Mouse (Mus musculus): ENCODE data around the gene 2410002F23Rik. TPM values are rescaled to one million over a fixed set of nuclear protein-coding genes. Genes with fewer than 3 reads are reported as not detected.
"Not testable (repeated sequence)": the region's sequence is repeated elsewhere in the genome, so short reads cannot be mapped to it uniquely, and the experiment has no call there.

Gene 2410002F23Rik
- polyA plus RNA-seq, 1 experiment from 2014 or later = 206 TPM

DNA sequence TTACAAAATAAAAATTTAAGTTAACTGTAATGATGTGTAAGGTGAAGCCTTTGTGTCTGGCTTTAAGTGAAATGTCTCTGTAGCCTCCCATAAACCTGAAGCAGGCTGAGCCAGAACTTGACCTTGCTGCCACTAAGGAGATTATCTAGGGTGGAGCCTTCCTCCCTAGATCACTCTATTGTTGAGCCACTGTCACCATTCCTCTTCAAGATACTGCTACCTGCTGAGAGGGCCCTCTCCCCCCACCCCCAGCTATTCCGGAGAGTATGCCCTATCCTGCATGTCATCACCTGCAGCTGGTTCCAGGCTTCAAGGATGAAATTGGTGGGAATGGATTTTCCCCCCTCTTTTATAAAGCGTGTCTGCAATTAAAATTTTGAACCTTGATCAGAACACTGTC is 51.0 kb downstream of the 2410002F23Rik start:
- not testable (repeated sequence) for H3K9ac ChIP-seq; H3K4me2 ChIP-seq; ATAC-seq (ENCODE audit: low FRiP score); H3K27me3 ChIP-seq; H3K27ac ChIP-seq; H3K4me1 ChIP-seq (replicated peaks); H3K9me3 ChIP-seq; H3K36me3 ChIP-seq; H3K4me3 ChIP-seq
- 89% methylated on average over 2 of the region's 2 CpGs for WGBS

Other genes starting within 250 kb of the 2410002F23Rik start
- not detected in 2 replicates for gene Klk1b26, start 234.6 kb upstream of the 2410002F23Rik start, polyA plus RNA-seq (2015; fragmentation: Nextera tagmentation; extraction: Ambion mirVana)
- not detected in 2 replicates for gene Klk1b27, start 194.4 kb upstream of the 2410002F23Rik start, polyA plus RNA-seq (2015; fragmentation: Nextera tagmentation; extraction: Ambion mirVana)
- not detected in 2 replicates for gene Klk1b21, start 144.4 kb upstream of the 2410002F23Rik start, polyA plus RNA-seq (2015; fragmentation: Nextera tagmentation; extraction: Ambion mirVana)
- gene Klk1b22, start 134.0 kb upstream of the 2410002F23Rik start, polyA plus RNA-seq (2015; fragmentation: Nextera tagmentation; extraction: Ambion mirVana) = not detected in 2 replicates
- gene Klk1b16, start 110.0 kb upstream of the 2410002F23Rik start, polyA plus RNA-seq (2015; fragmentation: Nextera tagmentation; extraction: Ambion mirVana) = not detected in 2 replicates
- not detected in 2 replicates for gene Klk1b24, start 58.5 kb upstream of the 2410002F23Rik start, polyA plus RNA-seq (2015; fragmentation: Nextera tagmentation; extraction: Ambion mirVana)
- not detected in 2 replicates for gene Klk1b3, start 48.5 kb upstream of the 2410002F23Rik start, polyA plus RNA-seq (2015; fragmentation: Nextera tagmentation; extraction: Ambion mirVana)
- gene Klk1b4, start 39.3 kb upstream of the 2410002F23Rik start, polyA plus RNA-seq (2015; fragmentation: Nextera tagmentation; extraction: Ambion mirVana) = not detected in 2 replicates
- not detected in 2 replicates for gene Klk1b5, start 30.8 kb upstream of the 2410002F23Rik start, polyA plus RNA-seq (2015; fragmentation: Nextera tagmentation; extraction: Ambion mirVana)
- gene Klk1, start 21.4 kb upstream of the 2410002F23Rik start, polyA plus RNA-seq (2015; fragmentation: Nextera tagmentation; extraction: Ambion mirVana) = not detected in 2 replicates
- not detected in 2 replicates for gene Gm36864, start 10.5 kb upstream of the 2410002F23Rik start, polyA plus RNA-seq (2015; fragmentation: Nextera tagmentation; extraction: Ambion mirVana)
- 1.5 and 1.7 TPM in 2 replicates for gene 1700028J19Rik, start within 50 bp of the 2410002F23Rik start, polyA plus RNA-seq (2015; fragmentation: Nextera tagmentation; extraction: Ambion mirVana)
- 0.10 TPM in 1 of 2 replicates, not detected in the other for gene Acp4, start 10.7 kb downstream of the 2410002F23Rik start, polyA plus RNA-seq (2015; fragmentation: Nextera tagmentation; extraction: Ambion mirVana)
- not detected in 2 replicates for gene Gm15517, start 14.7 kb downstream of the 2410002F23Rik start, polyA plus RNA-seq (2015; fragmentation: Nextera tagmentation; extraction: Ambion mirVana)
- gene Clec11a, start 60.2 kb downstream of the 2410002F23Rik start, polyA plus RNA-seq (2015; fragmentation: Nextera tagmentation; extraction: Ambion mirVana) = 3.4 and 3.9 TPM in 2 replicates
- 31.7 and 32.6 TPM in 2 replicates for gene Shank1, start 63.5 kb downstream of the 2410002F23Rik start, polyA plus RNA-seq (2015; fragmentation: Nextera tagmentation; extraction: Ambion mirVana)
- 26.1 and 27.7 TPM in 2 replicates for gene Syt3, start 137.4 kb downstream of the 2410002F23Rik start, polyA plus RNA-seq (2015; fragmentation: Nextera tagmentation; extraction: Ambion mirVana)
- gene 1700008O03Rik, start 139.1 kb downstream of the 2410002F23Rik start, polyA plus RNA-seq (2015; fragmentation: Nextera tagmentation; extraction: Ambion mirVana) = 1.8 and 2.4 TPM in 2 replicates
- gene Lrrc4b, start 182.3 kb downstream of the 2410002F23Rik start, polyA plus RNA-seq (2015; fragmentation: Nextera tagmentation; extraction: Ambion mirVana) = 14.6 and 15.6 TPM in 2 replicates
- gene Aspdh, start 218.7 kb downstream of the 2410002F23Rik start, polyA plus RNA-seq (2015; fragmentation: Nextera tagmentation; extraction: Ambion mirVana) = 5.6 and 6.5 TPM in 2 replicates
- gene Josd2, start 221.3 kb downstream of the 2410002F23Rik start, polyA plus RNA-seq (2015; fragmentation: Nextera tagmentation; extraction: Ambion mirVana) = 45.8 and 46.2 TPM in 2 replicates
- gene Emc10, start 249.8 kb downstream of the 2410002F23Rik start, polyA plus RNA-seq (2015; fragmentation: Nextera tagmentation; extraction: Ambion mirVana) = 121 and 126 TPM in 2 replicates
- 32.2 and 37.4 TPM in 2 replicates for gene Fam71e1, start 249.9 kb downstream of the 2410002F23Rik start, polyA plus RNA-seq (2015; fragmentation: Nextera tagmentation; extraction: Ambion mirVana)